Mouse (Mus musculus): ENCODE results near the gene Nadsyn1. TPM values are rescaled to one million over a fixed set of nuclear protein-coding genes. Genes with fewer than 3 reads are reported as not detected.
A peak's percentile ranks its signal among the peaks of the same experiment; 100 is the strongest.

The Nadsyn1 gene
- polyA plus RNA-seq, 1 experiment from 2014 or later = 10.3 TPM

DNA sequence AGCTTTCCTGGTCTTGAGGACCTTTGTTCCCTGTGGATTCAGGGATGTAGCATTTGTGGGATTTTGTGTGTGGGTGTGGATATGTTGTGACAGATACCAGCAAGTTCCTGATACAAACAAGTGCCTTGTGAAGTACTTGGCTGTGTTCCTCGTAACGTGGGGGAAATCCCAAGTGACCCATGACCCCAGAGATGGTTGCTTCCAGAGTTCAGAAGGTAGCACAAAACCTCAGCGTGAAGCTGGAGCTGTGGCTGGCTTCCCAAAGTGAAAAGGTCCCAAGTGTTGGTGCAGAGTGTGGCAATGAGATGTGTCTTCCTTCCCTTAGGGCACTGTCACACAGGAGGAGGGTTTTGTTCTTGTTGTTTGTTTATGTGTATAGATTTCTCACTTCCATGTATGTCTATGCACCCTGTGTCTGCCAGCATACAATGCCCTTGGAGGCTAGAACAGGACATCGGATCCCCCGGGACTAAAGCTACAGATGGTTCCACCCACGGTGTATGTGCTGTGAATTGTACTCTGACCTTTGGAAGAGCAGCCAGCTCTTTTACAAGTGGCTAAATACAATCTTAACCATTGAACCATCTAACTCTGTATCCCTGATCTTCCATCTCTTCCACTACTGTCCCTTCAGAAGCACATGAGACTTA, 30.2 kb downstream of the Nadsyn1 start:
- WGBS = 82% methylated on average over 6 of the region's 6 CpGs
- Histone ChIP-seq H3K36me3 (peaks cover 26% of the 10 kb centered on the region), H3K9me3 (replicated peaks) (no peaks in the 10 kb centered on the region), H3K4me1 (no peaks in the 10 kb centered on the region), H3K4me3 (no peak overlapping the region), H3K27ac (replicated peaks) (no peak overlapping the region), H3K27me3 (ENCODE audit: low read depth, poor library complexity, severe bottlenecking) (no peaks in the 10 kb centered on the region)
- no peak for DNase-seq (ENCODE audit: low spot score)

DNA sequence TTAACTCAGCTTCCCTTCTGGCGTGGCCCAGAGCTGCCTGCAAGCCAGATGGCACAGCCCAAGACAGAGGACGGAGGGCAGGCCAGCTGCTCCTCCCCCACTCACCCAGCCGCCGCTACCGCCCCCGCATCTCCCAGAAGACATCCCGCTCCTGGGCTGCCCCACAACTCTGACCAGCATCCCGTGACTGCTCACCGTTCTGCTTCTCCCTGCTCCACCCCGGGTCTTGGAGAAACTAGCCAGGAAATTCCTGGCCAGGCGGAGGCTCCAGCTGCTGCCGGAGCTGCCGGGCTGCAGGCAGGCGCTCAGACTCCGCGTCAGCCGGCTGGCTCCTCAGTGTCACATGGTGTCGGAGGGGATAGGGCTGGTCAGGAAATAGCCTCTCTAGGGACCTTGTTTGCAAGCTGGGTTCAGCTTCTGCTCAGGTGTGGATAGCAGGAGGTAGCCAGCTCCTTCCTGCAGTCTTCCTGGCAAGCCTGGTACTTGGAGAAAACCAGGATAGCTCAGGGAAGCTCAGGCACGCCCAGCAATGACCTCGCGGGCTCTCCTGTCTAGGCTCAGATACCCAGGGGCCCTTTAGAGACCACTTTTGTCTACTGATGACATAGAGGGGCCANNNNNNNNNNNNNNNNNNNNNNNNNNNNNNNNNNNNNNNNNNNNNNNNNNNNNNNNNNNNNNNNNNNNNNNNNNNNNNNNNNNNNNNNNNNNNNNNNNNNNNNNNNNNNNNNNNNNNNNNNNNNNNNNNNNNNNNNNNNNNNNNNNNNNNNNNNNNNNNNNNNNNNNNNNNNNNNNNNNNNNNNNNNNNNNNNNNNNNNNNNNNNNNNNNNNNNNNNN, 38.4 kb downstream of the Nadsyn1 start, which contains the start of gene Mrgpre:
Gene Mrgpre (minus strand): TSS at position 505 of the 834 bp plus-strand sequence.
- H3K36me3 ChIP-seq = no peaks in the 10 kb centered on the region
- H3K4me3 ChIP-seq = peak within 1 kb of the TSS; percentile 63
- peaks cover 40% of the 10 kb centered on the region for H3K27me3 ChIP-seq (ENCODE audit: low read depth, poor library complexity, severe bottlenecking)
- H3K27ac ChIP-seq (replicated peaks) = peak within 1 kb of the TSS; percentile 85
- WGBS = 4% methylated on average over 21 of the region's 21 CpGs
- H3K4me1 ChIP-seq = peaks cover 24% of the 10 kb centered on the region
- DNase-seq (ENCODE audit: low spot score) = peak; percentile 75
- no peaks in the 10 kb centered on the region for H3K9me3 ChIP-seq (replicated peaks)

DNA sequence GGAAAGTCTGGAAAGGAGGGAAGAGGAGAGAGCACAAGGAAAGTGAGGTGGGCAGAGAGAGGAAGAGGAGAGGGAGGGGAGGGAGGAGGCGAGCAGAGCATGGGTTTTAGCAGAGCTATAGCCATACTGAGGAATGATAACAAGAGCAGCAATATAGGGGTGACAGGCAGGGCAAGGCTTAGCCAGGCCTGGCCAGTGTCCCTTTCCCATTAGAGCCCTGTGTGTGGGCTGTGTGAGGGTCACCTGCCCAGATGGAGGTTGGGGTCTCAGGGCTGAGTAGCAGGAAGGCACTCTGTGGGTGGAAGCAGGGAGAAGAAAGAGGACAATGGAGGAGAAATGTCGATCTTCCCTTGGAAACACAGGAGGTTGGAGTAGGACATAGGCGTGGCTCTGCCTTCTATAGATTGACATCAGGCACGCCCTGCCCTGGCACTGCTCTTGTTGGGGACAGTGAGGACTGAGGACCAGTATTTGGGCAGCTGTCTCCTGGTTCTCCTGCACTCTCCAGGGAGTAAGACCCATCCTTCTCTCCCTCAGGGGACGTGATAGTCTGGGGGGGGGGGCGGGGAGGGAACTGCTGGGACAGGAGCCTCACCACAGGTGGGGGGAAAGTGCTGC, 39.2 kb downstream of the Nadsyn1 start:
- peaks cover 24% of the 10 kb centered on the region for H3K4me1 ChIP-seq
- DNase-seq (ENCODE audit: low spot score) = no peak
- H3K36me3 ChIP-seq = no peaks in the 10 kb centered on the region
- no peaks in the 10 kb centered on the region for H3K9me3 ChIP-seq (replicated peaks)
- peak overlapping the region; percentile 85 for H3K27ac ChIP-seq (replicated peaks)
- WGBS = 17% methylated on average over 5 of the region's 6 CpGs
- peak overlapping the region; percentile 63 for H3K4me3 ChIP-seq
- peaks cover 40% of the 10 kb centered on the region for H3K27me3 ChIP-seq (ENCODE audit: low read depth, poor library complexity, severe bottlenecking)

DNA sequence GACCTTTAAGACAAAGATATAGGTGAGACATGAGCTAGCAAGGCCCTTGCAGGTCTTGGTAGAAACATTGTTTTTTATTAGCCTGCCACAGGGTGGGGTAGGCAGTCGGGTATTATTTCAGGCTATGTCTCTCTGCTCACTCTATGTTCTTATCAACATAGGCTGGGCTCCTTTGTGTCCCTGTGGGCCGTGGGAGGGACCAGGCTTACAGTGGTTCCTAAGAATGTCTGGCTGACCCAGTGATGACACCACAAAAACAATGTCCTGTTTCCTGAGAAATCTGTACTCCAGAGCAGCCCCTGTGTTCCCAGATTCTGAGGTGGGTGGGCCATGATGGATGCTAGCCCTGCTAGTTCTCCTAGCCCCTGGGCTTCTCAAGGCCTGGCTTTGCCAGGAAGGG, 45.3 kb downstream of the Nadsyn1 start:
- H3K4me1 ChIP-seq = no peaks in the 10 kb centered on the region
- DNase-seq (ENCODE audit: low spot score) = no peak
- 61% methylated on average over 2 of the region's 2 CpGs for WGBS

DNA sequence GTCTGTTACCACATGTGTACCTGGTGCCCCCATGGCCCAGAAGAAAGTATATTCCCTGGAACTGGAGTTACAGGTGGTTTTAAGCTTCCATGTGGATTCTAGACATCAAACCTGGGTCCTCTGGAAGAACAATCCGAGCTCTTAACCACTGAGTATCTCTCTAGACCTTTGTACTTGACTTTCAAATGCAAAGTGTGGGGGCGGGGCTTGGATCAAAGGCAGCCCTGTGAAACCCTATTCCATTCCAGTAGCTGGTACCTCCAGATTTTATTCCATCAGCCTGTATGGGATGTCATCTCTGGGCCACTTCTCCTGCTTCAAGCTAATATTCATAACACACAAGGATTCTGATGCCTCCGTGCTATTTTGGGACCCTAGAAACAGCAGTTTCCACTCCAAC, 46.5 kb downstream of the Nadsyn1 start:
- no peak overlapping the region for H3K4me3 ChIP-seq
- no peak overlapping the region for H3K27ac ChIP-seq (replicated peaks)
- 36% methylated on average over 3 of the region's 3 CpGs for WGBS
- no peaks in the 10 kb centered on the region for H3K36me3 ChIP-seq
- no peaks in the 10 kb centered on the region for H3K4me1 ChIP-seq
- DNase-seq (ENCODE audit: low spot score) = no peak
- H3K27me3 ChIP-seq (ENCODE audit: low read depth, poor library complexity, severe bottlenecking) = 0 out of 2 replicates have a peak, but pooled peaks cover 2% of the 10 kb centered on the region
- no peaks in the 10 kb centered on the region for H3K9me3 ChIP-seq (replicated peaks)

More for the DNA sequence above, 45.3 kb downstream of the Nadsyn1 start:
- no peak overlapping the region for H3K4me3 ChIP-seq
- no peaks in the 10 kb centered on the region for H3K9me3 ChIP-seq (replicated peaks)
- peaks cover 12% of the 10 kb centered on the region for H3K27me3 ChIP-seq (ENCODE audit: low read depth, poor library complexity, severe bottlenecking)
- H3K27ac ChIP-seq (replicated peaks) = no peak overlapping the region
- no peaks in the 10 kb centered on the region for H3K36me3 ChIP-seq

DNA sequence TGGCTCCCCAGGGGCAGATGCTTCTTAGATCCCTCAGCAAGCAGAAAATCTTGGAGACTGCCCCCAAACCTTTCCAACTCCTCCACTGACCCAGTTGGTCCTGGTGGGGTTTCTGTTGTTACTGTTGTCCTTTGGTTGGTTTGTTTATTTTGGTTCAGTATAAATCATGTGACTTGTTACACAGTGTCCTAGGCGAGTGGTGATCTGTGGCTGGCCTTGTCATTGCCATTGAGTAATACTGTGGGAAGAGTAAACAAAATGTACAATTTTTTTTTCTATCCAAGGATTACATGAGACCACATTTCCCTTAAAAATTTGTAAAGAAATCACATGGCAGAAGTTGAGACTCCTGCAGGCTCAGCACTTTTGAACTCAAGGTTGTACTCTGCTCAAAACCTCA, 53.2 kb downstream of the Nadsyn1 start:
- Histone ChIP-seq H3K4me3 (no peak overlapping the region), H3K27ac (replicated peaks) (no peak overlapping the region), H3K27me3 (ENCODE audit: low read depth, poor library complexity, severe bottlenecking) (peaks cover 22% of the 10 kb centered on the region), H3K9me3 (replicated peaks) (no peaks in the 10 kb centered on the region), H3K36me3 (no peaks in the 10 kb centered on the region), H3K4me1 (no peaks in the 10 kb centered on the region)
- DNase-seq (ENCODE audit: low spot score) = no peak
- 51% methylated on average over 1 of the region's 1 CpGs for WGBS

DNA sequence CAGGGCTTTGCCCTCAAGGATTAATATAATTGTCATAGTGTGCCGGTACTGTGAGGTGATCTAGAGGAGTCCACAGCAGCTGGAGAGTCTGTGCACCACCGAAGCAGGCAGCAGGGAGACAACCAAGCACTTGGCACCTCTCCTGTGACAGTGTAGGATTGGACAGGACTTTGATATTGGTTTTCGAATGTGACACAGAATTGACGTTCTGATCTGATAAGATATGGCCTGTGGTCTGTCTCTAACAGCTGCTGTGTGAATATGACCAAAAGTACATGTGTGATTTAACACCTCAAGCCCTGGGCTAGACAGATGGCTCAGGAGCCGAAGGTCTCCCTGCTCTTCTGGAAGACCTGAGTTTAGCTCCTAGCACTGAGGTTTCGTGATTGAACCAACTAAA, 54.4 kb downstream of the Nadsyn1 start:
- H3K27me3 ChIP-seq (ENCODE audit: low read depth, poor library complexity, severe bottlenecking) = peaks cover 29% of the 10 kb centered on the region
- H3K27ac ChIP-seq (replicated peaks) = no peak overlapping the region
- H3K9me3 ChIP-seq (replicated peaks) = no peaks in the 10 kb centered on the region
- 86% methylated on average over 6 of the region's 6 CpGs for WGBS
- H3K4me1 ChIP-seq = no peaks in the 10 kb centered on the region
- DNase-seq (ENCODE audit: low spot score) = no peak
- no peaks in the 10 kb centered on the region for H3K36me3 ChIP-seq
- no peak overlapping the region for H3K4me3 ChIP-seq

DNA sequence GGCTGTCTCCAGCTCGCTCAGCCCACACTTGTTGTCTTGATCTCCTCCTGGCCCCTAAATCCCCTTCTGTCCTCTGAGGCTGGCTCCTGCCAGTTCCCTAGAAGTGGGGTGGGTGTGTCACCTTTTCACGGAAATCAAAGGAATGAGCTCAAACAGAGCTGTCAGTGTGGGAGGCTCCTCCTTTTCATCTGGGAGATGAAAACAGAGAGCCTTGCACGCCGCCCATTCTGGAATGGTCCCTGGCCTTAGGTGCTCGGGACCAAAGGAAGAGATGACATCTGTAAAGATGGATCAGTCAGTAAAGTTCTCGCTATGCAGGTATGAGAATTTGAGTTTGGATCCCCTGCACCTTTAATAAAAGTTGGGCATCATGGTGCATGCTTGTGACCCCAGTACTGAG, 55.8 kb downstream of the Nadsyn1 start, which contains the start of gene Mrgprg:
Gene Mrgprg (minus strand): TSS at position 101 of the 400 bp plus-strand sequence.
- H3K4me1 ChIP-seq = no peaks in the 10 kb centered on the region
- H3K4me3 ChIP-seq = no peak within 1 kb of the TSS

DNA sequence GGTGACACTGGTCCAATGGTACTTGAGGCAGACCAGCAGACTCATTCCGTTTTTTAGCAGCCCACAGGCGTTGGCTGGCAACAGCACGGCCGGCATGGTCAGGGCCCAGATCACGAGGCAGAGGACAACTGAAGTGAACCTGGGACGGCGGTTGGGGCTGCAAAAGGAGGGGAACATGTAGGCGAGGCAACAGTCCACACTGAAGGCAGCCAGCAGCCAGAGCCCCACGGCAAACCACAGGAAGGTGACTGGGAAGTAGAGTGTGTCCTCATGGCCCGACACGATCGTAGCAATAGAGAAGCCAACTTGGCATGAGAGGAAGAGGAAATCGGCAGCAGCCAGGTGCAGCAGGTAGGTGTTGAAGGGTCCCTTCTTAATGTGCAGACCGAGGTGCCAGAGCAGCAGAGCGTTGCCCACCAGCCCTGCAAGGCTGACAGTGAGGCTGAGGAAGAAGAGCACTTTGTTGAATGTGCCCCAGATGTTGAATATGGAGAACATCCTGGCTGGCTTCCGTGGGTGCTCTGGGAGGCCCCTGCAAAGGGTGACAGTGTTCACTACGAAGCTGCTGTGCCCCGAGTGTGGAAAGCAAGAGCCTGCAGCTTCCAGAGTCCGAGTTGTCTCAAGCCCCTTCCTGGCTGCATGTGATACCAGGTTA, 57.6 kb downstream of the Nadsyn1 start:
- H3K9me3 ChIP-seq (replicated peaks) = no peaks in the 10 kb centered on the region
- peaks cover 39% of the 10 kb centered on the region for H3K27me3 ChIP-seq (ENCODE audit: low read depth, poor library complexity, severe bottlenecking)
- DNase-seq (ENCODE audit: low spot score) = no peak
- no peak overlapping the region for H3K4me3 ChIP-seq
- H3K27ac ChIP-seq (replicated peaks) = no peak overlapping the region
- WGBS = 78% methylated on average over 19 of the region's 19 CpGs
- no peaks in the 10 kb centered on the region for H3K4me1 ChIP-seq
- H3K36me3 ChIP-seq = no peaks in the 10 kb centered on the region

More for the DNA sequence above, 55.8 kb downstream of the Nadsyn1 start, which contains the start of gene Mrgprg:
- no peaks in the 10 kb centered on the region for H3K9me3 ChIP-seq (replicated peaks)
- peaks cover 39% of the 10 kb centered on the region for H3K27me3 ChIP-seq (ENCODE audit: low read depth, poor library complexity, severe bottlenecking)
- no peaks in the 10 kb centered on the region for H3K36me3 ChIP-seq
- DNase-seq (ENCODE audit: low spot score) = no peak
- no peak within 1 kb of the TSS for H3K27ac ChIP-seq (replicated peaks)
- WGBS = 56% methylated on average over 6 of the region's 6 CpGs

DNA sequence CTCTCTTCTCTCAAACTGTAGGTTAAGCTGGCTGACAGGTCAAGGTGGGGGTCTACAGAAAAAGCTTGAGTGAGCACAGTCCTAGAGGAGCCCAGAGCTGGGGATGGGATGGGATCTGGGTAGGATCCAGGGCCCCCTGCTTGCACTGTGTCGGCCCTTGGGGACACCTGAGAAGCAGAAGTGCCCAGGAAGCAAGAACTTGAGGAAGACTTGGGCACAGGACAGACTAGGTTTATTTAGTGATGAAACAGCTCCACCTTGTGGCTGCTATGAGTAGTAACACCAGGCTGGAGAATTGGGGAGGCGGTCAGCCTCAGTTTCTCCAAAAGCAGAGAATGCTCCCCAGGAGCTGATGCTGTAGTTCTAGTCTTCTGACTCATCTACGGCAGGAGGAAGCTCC, 58.9 kb downstream of the Nadsyn1 start:
- Histone ChIP-seq H3K4me1 (no peaks in the 10 kb centered on the region), H3K27me3 (ENCODE audit: low read depth, poor library complexity, severe bottlenecking) (peaks cover 47% of the 10 kb centered on the region), H3K4me3 (no peak overlapping the region), H3K27ac (replicated peaks) (no peak overlapping the region), H3K36me3 (no peaks in the 10 kb centered on the region), H3K9me3 (replicated peaks) (no peaks in the 10 kb centered on the region)
- WGBS = 28% methylated on average over 3 of the region's 3 CpGs
- DNase-seq (ENCODE audit: low spot score) = no peak

DNA sequence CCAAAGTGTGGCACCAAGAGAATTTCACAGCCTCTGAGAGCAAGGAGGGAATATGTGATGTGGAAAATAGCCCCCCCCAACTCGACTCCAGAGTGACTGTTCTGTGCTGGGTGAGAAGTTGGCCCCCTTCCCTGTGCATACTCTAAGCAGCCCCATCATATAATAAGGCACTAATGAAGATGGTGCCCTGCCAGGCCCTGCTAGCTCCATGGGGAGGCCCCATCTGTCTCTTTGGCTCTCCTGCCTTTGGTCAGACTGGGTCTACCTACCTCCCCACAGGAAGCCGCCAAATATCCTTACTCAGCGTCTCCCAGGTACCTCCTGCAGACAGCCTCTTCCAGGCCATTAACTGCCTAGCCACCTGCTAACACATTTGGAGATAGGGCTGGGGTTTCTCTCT, 63.7 kb downstream of the Nadsyn1 start:
- H3K36me3 ChIP-seq = no peaks in the 10 kb centered on the region
- 66% methylated on average over 3 of the region's 3 CpGs for WGBS
- no peaks in the 10 kb centered on the region for H3K9me3 ChIP-seq (replicated peaks)
- no peak for DNase-seq (ENCODE audit: low spot score)
- peaks cover 67% of the 10 kb centered on the region for H3K27me3 ChIP-seq (ENCODE audit: low read depth, poor library complexity, severe bottlenecking)
- H3K27ac ChIP-seq (replicated peaks) = no peak overlapping the region
- H3K4me1 ChIP-seq = peaks cover 15% of the 10 kb centered on the region
- no peak overlapping the region for H3K4me3 ChIP-seq

DNA sequence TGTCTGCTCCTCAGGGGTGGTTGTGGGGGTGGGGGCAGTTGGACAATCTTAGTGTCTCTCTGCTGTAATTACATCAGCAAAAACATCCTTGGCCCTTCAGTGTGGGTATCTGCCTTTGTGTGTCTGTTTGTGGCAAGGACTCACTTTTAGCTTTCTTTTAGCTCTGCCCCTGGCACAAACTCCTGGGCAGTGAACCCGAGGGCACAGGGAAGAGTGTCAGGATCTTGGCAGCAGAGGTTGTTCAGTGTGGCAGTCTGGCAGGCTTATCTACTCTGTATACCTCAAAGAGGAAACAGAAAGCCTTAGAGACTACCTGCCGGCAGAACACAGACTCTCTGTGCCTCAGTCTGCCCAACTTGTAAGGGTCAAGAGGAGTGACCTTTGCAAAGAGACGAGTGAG, 65.0 kb downstream of the Nadsyn1 start:
- no peaks in the 10 kb centered on the region for H3K36me3 ChIP-seq
- 73% methylated on average over 3 of the region's 3 CpGs for WGBS
- peaks cover 67% of the 10 kb centered on the region for H3K27me3 ChIP-seq (ENCODE audit: low read depth, poor library complexity, severe bottlenecking)
- H3K27ac ChIP-seq (replicated peaks) = no peak overlapping the region
- H3K4me3 ChIP-seq = peak overlapping the region; percentile 55; the same call in 1 of the 2 replicates
- DNase-seq (ENCODE audit: low spot score) = no peak
- no peaks in the 10 kb centered on the region for H3K9me3 ChIP-seq (replicated peaks)
- H3K4me1 ChIP-seq = peaks cover 15% of the 10 kb centered on the region
